Mouse (Mus musculus) hindbrain, embryonic 14.5 days (tissue): Measurements from ENCODE around the gene Vmac. TPM values are rescaled to one million over a fixed set of nuclear protein-coding genes. Genes with fewer than 3 reads are reported as not detected.

Source experiments
- ATAC-seq: fragments of 200-750 bp; cut with Nextera tagmentation; 2 replicates; pipeline ENCODE4 v1.8.0; 2017; ENCODE audit warnings: moderate number of reproducible peaks, mild to moderate bottlenecking, moderate TSS enrichment, moderate library complexity; ENCODE audit not compliant: low FRiP score
- DNase-seq: peaks from one replicate; pipeline ENCODE4 v3.0.0-alpha.2; 2015; ENCODE audit warnings: low spot score
- H3K27ac ChIP-seq: fragments of 300-500 bp; sonication (generic); 2 replicates; pipeline ENCODE4 v1.5.1; 2014; ENCODE audit warnings: mild to moderate bottlenecking, moderate library complexity
- H3K27me3 ChIP-seq: fragments of 300-500 bp; sonication (generic); 2 replicates; pipeline ENCODE4 v1.6.1; 2014; ENCODE audit warnings: mild to moderate bottlenecking, low read length, mixed read lengths; ENCODE audit not compliant: control insufficient read depth, insufficient read depth
- H3K36me3 ChIP-seq: fragments of 300-500 bp; sonication (generic); replicated peaks from 2 replicates; pipeline ENCODE4 v1.6.1; 2014; ENCODE audit not compliant: control insufficient read depth, insufficient read depth
- H3K4me1 ChIP-seq: fragments of 300-500 bp; sonication (generic); replicated peaks from 2 replicates; pipeline ENCODE4 v1.6.1; 2014; ENCODE audit warnings: antibody characterized with exemption, low read length, mixed read lengths; ENCODE audit not compliant: control insufficient read depth, insufficient read depth
- H3K4me2 ChIP-seq: fragments of 300-500 bp; sonication (generic); replicated peaks from 2 replicates; pipeline ENCODE4 v1.6.1; 2014; ENCODE audit warnings: mild to moderate bottlenecking, moderate library complexity
- H3K4me3 ChIP-seq: fragments of 300-500 bp; sonication (generic); replicated peaks from 2 replicates; pipeline ENCODE4 v1.5.1; 2014; ENCODE audit warnings: mild to moderate bottlenecking, low read length
- H3K9ac ChIP-seq: fragments of 300-500 bp; sonication (generic); 2 replicates; pipeline ENCODE4 v1.6.1; 2014
- H3K9me3 ChIP-seq: fragments of 300-500 bp; sonication (generic); 2 replicates; pipeline ENCODE4 v1.6.1; 2016; ENCODE audit warnings: low read length; ENCODE audit not compliant: control insufficient read depth
- WGBS: fragments of 180-500 bp; shearing (Covaris S2); extraction: QIAGEN DNeasy Blood & Tissue Kit; methylation state at CpG from one replicate; pipeline ENCODE4 v1.1.7; 2014; 5-methylcytosine and 5-hydroxymethylcytosine counted together
- polyA plus RNA-seq: library from polyadenylated mRNA; unstranded; fragments of >200 nt; fragmentation: Nextera tagmentation; extraction: Ambion mirVana; gene quantifications from 2 replicates; pipeline ENCODE4 v1.2.1, GENCODE M21; 2014

The Vmac gene
- polyA plus RNA-seq, 1 experiment from 2014 or later = 22.9 TPM

DNA sequence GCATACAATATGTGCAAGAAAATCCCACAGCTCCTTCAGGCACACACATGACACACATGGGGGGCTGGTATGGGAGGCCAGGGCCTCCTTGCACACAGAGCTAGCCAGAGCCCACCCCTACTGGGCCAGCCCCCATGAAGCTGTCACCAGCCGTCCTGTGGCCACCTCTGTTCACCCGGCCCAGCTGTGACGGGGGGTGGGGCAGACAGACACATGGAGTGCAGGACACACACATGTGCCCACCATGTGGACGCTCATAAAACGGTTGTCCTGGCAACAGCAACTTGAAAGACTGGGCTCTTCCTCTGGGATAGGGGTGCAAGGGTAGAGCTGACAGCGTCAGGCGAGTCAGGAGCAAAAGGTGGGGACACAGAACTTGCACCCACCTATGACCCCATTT lies 41.4 kb upstream of the Vmac start:
- H3K27me3 ChIP-seq = peaks cover 56% of the 10 kb centered on the region

GRCm38 (mm10) chr17:56758132-56758531 lies 40.3 kb upstream of the Vmac start:
- Histone ChIP-seq H3K4me2 (peak overlapping the region; percentile 74; the same call in 1 of the 2 replicates), H3K36me3 (no peaks in the 10 kb centered on the region), H3K9ac (no peak overlapping the region), H3K4me3 (peak overlapping the region; percentile 37; the same call in 1 of the 2 replicates), H3K4me1 (peaks cover 14% of the 10 kb centered on the region; the same call in 1 of the 2 replicates), H3K27me3 (peaks cover 67% of the 10 kb centered on the region), H3K9me3 (no peaks in the 10 kb centered on the region), H3K27ac (no peak overlapping the region)
- peak; percentile 34 for DNase-seq
- 3% methylated on average over 12 of the region's 12 CpGs for WGBS
- no peak for ATAC-seq

More for the DNA sequence above, 41.4 kb upstream of the Vmac start:
- H3K4me2 ChIP-seq = no peak overlapping the region
- DNase-seq (no peak), ATAC-seq (no peak)
- no peaks in the 10 kb centered on the region for H3K36me3 ChIP-seq
- H3K27ac ChIP-seq = no peak overlapping the region
- no peaks in the 10 kb centered on the region for H3K9me3 ChIP-seq
- no peak overlapping the region for H3K4me3 ChIP-seq
- H3K4me1 ChIP-seq = peaks cover 19% of the 10 kb centered on the region; the same call in 1 of the 2 replicates
- 49% methylated on average over 7 of the region's 7 CpGs for WGBS
- H3K9ac ChIP-seq = no peak overlapping the region

DNA sequence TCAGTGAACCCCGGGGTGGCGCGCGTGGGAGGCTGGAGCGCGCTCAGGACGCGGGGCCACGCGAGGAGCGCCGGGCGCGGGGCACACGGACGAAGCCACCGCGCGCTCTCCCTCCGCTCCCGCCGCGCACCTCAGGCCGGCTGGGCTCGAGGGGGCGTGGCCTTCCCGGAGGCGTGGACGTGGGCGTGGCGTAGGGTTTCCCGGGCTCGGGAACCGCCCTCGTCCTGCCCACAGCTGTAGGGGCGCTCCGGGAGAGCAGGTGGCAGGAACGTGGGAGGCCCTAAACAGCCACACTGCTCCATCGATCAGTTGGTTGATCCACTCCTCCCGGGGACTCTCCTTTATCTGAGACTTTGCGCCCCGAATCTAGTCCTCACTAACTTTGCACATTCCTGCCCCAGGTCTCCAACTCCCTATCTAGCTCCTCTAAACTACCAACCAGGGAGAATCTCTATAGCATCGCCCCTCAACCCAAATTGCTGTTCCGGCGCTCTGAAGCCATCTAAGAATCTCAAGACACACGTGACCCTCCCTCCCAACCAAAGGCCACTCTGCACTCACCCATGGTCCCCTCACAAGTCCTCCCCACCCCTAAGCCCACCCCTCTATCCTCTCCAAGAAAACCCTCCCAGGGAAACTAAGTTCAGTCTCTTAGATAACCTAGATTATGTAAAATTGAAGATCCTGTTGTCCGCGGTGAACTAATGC lies 39.7 kb upstream of the Vmac start, which contains the start of gene Nrtn:
TSS of gene Nrtn (minus strand) at position 115 of the 708 bp plus-strand sequence.
- Histone ChIP-seq H3K9ac (peak within 1 kb of the TSS; percentile 44), H3K4me3 (peak within 1 kb of the TSS; percentile 37), H3K4me1 (peaks cover 12% of the 10 kb centered on the region; the same call in 1 of the 2 replicates), H3K36me3 (no peaks in the 10 kb centered on the region), H3K27ac (no peak within 1 kb of the TSS), H3K27me3 (peaks cover 72% of the 10 kb centered on the region), H3K4me2 (peak within 1 kb of the TSS; percentile 74), H3K9me3 (no peaks in the 10 kb centered on the region)
- ATAC-seq (no peak), DNase-seq (peak; percentile 68)
- under 1% methylated on average over 47 of the region's 48 CpGs for WGBS

- no peaks in the 10 kb centered on the region for H3K9me3 ChIP-seq
- 1% methylated on average over 51 of the region's 51 CpGs for WGBS
- H3K27me3 ChIP-seq = peaks cover 80% of the 10 kb centered on the region
- peaks cover 8% of the 10 kb centered on the region; the same call in 1 of the 2 replicates for H3K4me1 ChIP-seq
- H3K4me2 ChIP-seq = peak overlapping the region; percentile 74
- H3K4me3 ChIP-seq = peak overlapping the region; percentile 37
- H3K9ac ChIP-seq = peak overlapping the region; percentile 44
- ATAC-seq (no peak), DNase-seq (no peak)
- no peaks in the 10 kb centered on the region for H3K36me3 ChIP-seq
- no peak overlapping the region for H3K27ac ChIP-seq
These were observed 39.0 kb upstream of the Vmac start for GRCm38 (mm10) chr17:56756703-56757399.

GRCm38 (mm10) chr17:56754271-56755185 lies 36.7 kb upstream of the Vmac start:
- Histone ChIP-seq H3K27me3 (peaks cover 89% of the 10 kb centered on the region), H3K4me1 (peaks cover 8% of the 10 kb centered on the region; the same call in 1 of the 2 replicates), H3K4me2 (no peak overlapping the region), H3K9me3 (no peaks in the 10 kb centered on the region), H3K9ac (no peak overlapping the region), H3K36me3 (no peaks in the 10 kb centered on the region), H3K4me3 (no peak overlapping the region), H3K27ac (no peak overlapping the region)
- ATAC-seq (no peak), DNase-seq (no peak)
- WGBS = 14% methylated on average over 36 of the region's 36 CpGs

DNA sequence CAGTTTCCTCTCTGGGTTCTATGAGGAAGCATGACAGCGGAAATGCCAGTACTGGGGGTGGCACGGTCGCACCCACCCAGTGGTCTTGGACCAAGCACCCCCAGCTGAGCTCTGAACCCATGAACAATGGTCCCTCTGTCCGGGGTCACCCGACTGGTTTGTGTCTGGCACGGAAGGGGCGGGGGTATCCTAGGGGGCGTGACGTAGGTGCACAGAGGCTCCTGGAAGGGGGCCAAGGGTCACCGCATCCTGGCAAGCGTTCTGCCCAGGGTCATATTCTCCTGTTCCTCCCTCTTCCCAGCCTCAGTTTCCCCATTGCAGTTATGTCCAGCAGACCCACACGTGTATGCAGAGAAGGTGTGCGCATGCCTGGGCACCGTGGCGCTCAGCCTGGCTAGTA lies 35.6 kb upstream of the Vmac start:
- WGBS = 20% methylated on average over 15 of the region's 15 CpGs
- peaks cover 8% of the 10 kb centered on the region; the same call in 1 of the 2 replicates for H3K4me1 ChIP-seq
- DNase-seq (no peak), ATAC-seq (no peak)
- H3K9me3 ChIP-seq = no peaks in the 10 kb centered on the region
- H3K36me3 ChIP-seq = no peaks in the 10 kb centered on the region
- H3K4me3 ChIP-seq = no peak overlapping the region
- H3K27ac ChIP-seq = no peak overlapping the region
- peaks cover 85% of the 10 kb centered on the region for H3K27me3 ChIP-seq
- H3K4me2 ChIP-seq = no peak overlapping the region
- H3K9ac ChIP-seq = no peak overlapping the region

DNA sequence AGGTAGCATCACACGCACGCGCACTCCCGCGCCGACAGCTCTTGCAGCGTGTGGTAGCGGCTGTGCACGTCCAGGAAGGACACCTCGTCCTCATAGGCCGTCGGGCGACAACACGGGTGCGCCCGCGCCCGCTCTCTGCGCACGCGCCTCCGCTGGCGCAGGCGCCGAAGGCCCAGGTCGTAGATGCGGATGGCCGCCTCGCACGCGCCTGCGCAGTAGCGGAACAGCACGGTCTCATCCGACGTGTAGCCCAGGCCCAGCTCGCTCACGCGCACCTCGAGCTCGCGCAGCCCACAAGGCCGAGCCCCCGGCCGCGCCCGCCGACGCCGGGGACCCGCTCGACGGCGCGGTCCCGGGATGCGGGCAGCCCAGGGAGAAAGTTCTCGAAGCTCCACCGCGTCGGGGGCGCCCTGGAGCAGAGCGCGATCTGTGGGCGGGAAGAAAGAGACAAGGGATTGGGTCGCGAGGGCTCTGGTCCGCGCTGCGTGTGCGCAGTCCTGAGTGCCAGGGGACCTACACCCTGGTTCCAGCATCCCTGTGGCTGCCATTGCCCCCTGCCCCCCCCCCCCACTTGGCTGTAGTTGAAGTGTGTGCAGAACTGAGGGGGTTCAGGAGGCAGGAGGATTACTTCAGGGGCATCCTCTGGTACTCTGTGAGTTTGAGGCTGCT lies 33.7 kb upstream of the Vmac start:
- H3K4me1 ChIP-seq = no peaks in the 10 kb centered on the region
- H3K9ac ChIP-seq = peak overlapping the region; percentile 44; the same call in 1 of the 2 replicates
- 21% methylated on average over 71 of the region's 71 CpGs for WGBS
- H3K4me2 ChIP-seq = peak overlapping the region; percentile 44
- peaks cover 66% of the 10 kb centered on the region for H3K27me3 ChIP-seq
- DNase-seq (peak; percentile 78), ATAC-seq (peak; percentile 81)
- no peaks in the 10 kb centered on the region for H3K36me3 ChIP-seq
- H3K4me3 ChIP-seq = peak overlapping the region; percentile 30
- no peaks in the 10 kb centered on the region for H3K9me3 ChIP-seq
- no peak overlapping the region for H3K27ac ChIP-seq

DNA sequence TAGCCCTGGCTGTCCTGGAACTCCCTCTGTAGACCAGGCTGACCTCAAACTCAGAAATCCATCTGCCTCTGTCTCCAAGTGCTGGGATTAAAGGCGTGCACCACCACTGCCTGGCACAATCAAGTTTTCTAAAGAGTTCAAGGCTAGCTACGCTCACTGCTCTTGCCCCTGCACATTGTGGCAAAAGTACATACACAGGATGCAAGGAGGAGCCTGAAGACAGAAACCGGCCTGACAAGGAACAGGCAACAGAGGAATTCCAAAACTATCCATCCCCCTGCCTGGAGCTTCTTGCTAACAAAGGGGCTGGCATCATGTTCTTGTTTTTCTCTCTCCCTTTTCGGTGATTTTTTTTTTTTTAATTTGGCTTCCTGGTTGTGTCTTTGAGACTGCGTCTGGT lies 26.4 kb upstream of the Vmac start:
- no peak overlapping the region for H3K4me2 ChIP-seq
- WGBS = 68% methylated on average over 5 of the region's 5 CpGs
- DNase-seq = no peak

More for the DNA sequence above, 26.4 kb upstream of the Vmac start:
- Histone ChIP-seq H3K4me1 (no peaks in the 10 kb centered on the region), H3K36me3 (no peaks in the 10 kb centered on the region), H3K27me3 (peaks cover 3% of the 10 kb centered on the region; the same call in 1 of the 2 replicates), H3K27ac (no peak overlapping the region), H3K9me3 (no peaks in the 10 kb centered on the region), H3K4me3 (no peak overlapping the region), H3K9ac (no peak overlapping the region)
- ATAC-seq = no peak
